Mouse (Mus musculus) heart, postnatal 0 days (tissue): Measurements from ENCODE around the gene Rbpms2. TPM values are rescaled to one million over a fixed set of nuclear protein-coding genes. Genes with fewer than 3 reads are reported as not detected.
A peak's percentile ranks its signal among the peaks of the same experiment; 100 is the strongest.

Experiments used
- ATAC-seq: fragments of 200-750 bp; cut with Nextera tagmentation; 2 replicates; pipeline ENCODE4 v1.8.0; 2017; ENCODE audit warnings: low read depth, moderate number of reproducible peaks, moderate library complexity; ENCODE audit not compliant: insufficient read depth
- DNase-seq: peaks from one replicate; pipeline ENCODE4 v3.0.0-alpha.2; 2016; ENCODE audit warnings: low spot score
- H3K27ac ChIP-seq: fragments of 300-500 bp; sonication (generic); 2 replicates; pipeline ENCODE4 v1.5.1; 2014; ENCODE audit warnings: low read depth, mild to moderate bottlenecking
- H3K27me3 ChIP-seq: fragments of 300-500 bp; sonication (generic); 2 replicates; pipeline ENCODE4 v1.6.1; 2014; ENCODE audit warnings: low read length, mixed read lengths; ENCODE audit not compliant: control insufficient read depth, insufficient read depth
- H3K36me3 ChIP-seq: fragments of 300-500 bp; sonication (generic); replicated peaks from 2 replicates; pipeline ENCODE4 v1.6.1; 2014; ENCODE audit warnings: low read length, mixed read lengths; ENCODE audit not compliant: control insufficient read depth, insufficient read depth
- H3K4me1 ChIP-seq: fragments of 300-500 bp; sonication (generic); 2 replicates; pipeline ENCODE4 v1.6.1; 2014; ENCODE audit warnings: antibody characterized with exemption; ENCODE audit not compliant: control insufficient read depth, insufficient read depth
- H3K4me2 ChIP-seq: fragments of 300-500 bp; sonication (generic); 2 replicates; pipeline ENCODE4 v1.6.1; 2014; ENCODE audit warnings: low read depth, mild to moderate bottlenecking, low read length, moderate library complexity
- H3K4me3 ChIP-seq: fragments of 300-500 bp; sonication (generic); 2 replicates; pipeline ENCODE4 v1.5.1; 2014; ENCODE audit warnings: low read depth, low read length
- H3K9ac ChIP-seq: fragments of 300-500 bp; sonication (generic); replicated peaks from 2 replicates; pipeline ENCODE4 v1.6.1; 2014; ENCODE audit warnings: low read depth, low read length, mixed read lengths
- H3K9me3 ChIP-seq: fragments of 300-500 bp; sonication (generic); replicated peaks from 2 replicates; pipeline ENCODE4 v1.6.1; 2016; ENCODE audit warnings: low read length; ENCODE audit not compliant: control insufficient read depth
- CTCF ChIP-seq: IDR thresholded peaks from 2 replicates; pipeline ENCODE4 v1.5.1; 2016; ENCODE audit warnings: antibody characterized with exemption, control low read depth, low read depth
- EP300 ChIP-seq: IDR thresholded peaks from 2 replicates; pipeline ENCODE4 v1.6.1; 2016; ENCODE audit warnings: antibody characterized with exemption, low read depth
- WGBS: fragments of 180-500 bp; shearing (Covaris S2); extraction: QIAGEN DNeasy Blood & Tissue Kit; methylation state at CpG from one replicate; pipeline ENCODE4 v1.1.7; 2014; 5-methylcytosine and 5-hydroxymethylcytosine counted together
- polyA plus RNA-seq: library from polyadenylated mRNA; unstranded; fragments of >200 nt; fragmentation: Nextera tagmentation; extraction: Ambion mirVana; gene quantifications from 2 replicates; pipeline ENCODE4 v1.2.1, GENCODE M21; 2015
- total RNA-seq: library from RNA; depleted of rRNA; stranded (reverse); fragments of >200 nt; gene quantifications from 2 replicates; pipeline ENCODE4 v1.2.3, GENCODE M21; 2014; ENCODE audit warnings: low replicate concordance

Rbpms2 gene
- total and polyA plus RNA-seq, 2 experiments from 2014 or later: 94.5 to 117 TPM

- H3K36me3 ChIP-seq: 0 out of 2 replicates have a peak, but pooled peaks cover 7% of the 10 kb centered on the region
- H3K4me1 ChIP-seq: peaks cover 14% of the 10 kb centered on the region; the same call in 1 of the 2 replicates
- TF ChIP-seq CTCF: no peak
- ATAC-seq (peak; percentile 82), DNase-seq (peak; percentile 87)
- no peaks in the 10 kb centered on the region for H3K27me3 ChIP-seq
- H3K9ac ChIP-seq: peak within 1 kb of the TSS; percentile 58
- 11% methylated on average over 28 of the region's 28 CpGs for WGBS
- H3K27ac ChIP-seq: peak within 1 kb of the TSS; percentile 52; the same call in 1 of the 2 replicates
- peak within 1 kb of the TSS; percentile 69 for H3K4me3 ChIP-seq
- H3K4me2 ChIP-seq: peak within 1 kb of the TSS; percentile 92
- H3K9me3 ChIP-seq: no peaks in the 10 kb centered on the region
Measured at GRCm38 (mm10) chr9:65586406-65587269, 42.8 kb upstream of the Rbpms2 start, which contains the start of gene Pif1. Pif1 (plus strand) TSS chr9:65587160.

GRCm38 (mm10) chr9:65587270-65587572 lies 42.2 kb upstream of the Rbpms2 start:
- Histone ChIP-seq H3K36me3 (0 out of 2 replicates have a peak, but pooled peaks cover 9% of the 10 kb centered on the region), H3K4me1 (peaks cover 14% of the 10 kb centered on the region; the same call in 1 of the 2 replicates), H3K9me3 (no peaks in the 10 kb centered on the region), H3K27ac (peak overlapping the region; percentile 52; the same call in 1 of the 2 replicates), H3K4me2 (peak overlapping the region; percentile 92), H3K9ac (peak overlapping the region; percentile 58), H3K4me3 (peak overlapping the region; percentile 69), H3K27me3 (no peaks in the 10 kb centered on the region)
- no peak for TF ChIP-seq CTCF
- TF ChIP-seq EP300: no peak
- no peak for ATAC-seq
- 1% methylated on average over 6 of the region's 6 CpGs for WGBS
- DNase-seq: no peak

GRCm38 (mm10) chr9:65587573-65588358 lies 41.7 kb upstream of the Rbpms2 start:
- Histone ChIP-seq H3K4me2 (peak overlapping the region; percentile 92), H3K27me3 (no peaks in the 10 kb centered on the region), H3K9ac (peak overlapping the region; percentile 58), H3K4me3 (peak overlapping the region; percentile 69), H3K9me3 (no peaks in the 10 kb centered on the region), H3K36me3 (peaks cover 14% of the 10 kb centered on the region), H3K27ac (peak overlapping the region; percentile 52; the same call in 1 of the 2 replicates), H3K4me1 (peaks cover 14% of the 10 kb centered on the region; the same call in 1 of the 2 replicates)
- DNase-seq (peak; percentile 10), ATAC-seq (peak; percentile 27)
- under 1% methylated on average over 64 of the region's 64 CpGs for WGBS
- no peak for TF ChIP-seq EP300
- TF ChIP-seq CTCF: no peak

- ATAC-seq: no peak
- H3K9ac ChIP-seq: peak overlapping the region; percentile 58; the same call in 1 of the 2 replicates
- H3K36me3 ChIP-seq: peaks cover 27% of the 10 kb centered on the region
- 90% methylated on average over 3 of the region's 3 CpGs for WGBS
- H3K9me3 ChIP-seq: no peaks in the 10 kb centered on the region
- H3K27ac ChIP-seq: no peak overlapping the region
- H3K4me1 ChIP-seq: peaks cover 14% of the 10 kb centered on the region; the same call in 1 of the 2 replicates
- DNase-seq: no peak
- peak overlapping the region; percentile 69 for H3K4me3 ChIP-seq
- H3K4me2 ChIP-seq: peak overlapping the region; percentile 92
- no peak for TF ChIP-seq CTCF
- TF ChIP-seq EP300: no peak
- H3K27me3 ChIP-seq: no peaks in the 10 kb centered on the region
Measured at GRCm38 (mm10) chr9:65589091-65589490, 40.4 kb upstream of the Rbpms2 start.

GRCm38 (mm10) chr9:65592721-65593120 lies 36.7 kb upstream of the Rbpms2 start:
- H3K4me3 ChIP-seq: no peak overlapping the region
- peaks cover 35% of the 10 kb centered on the region for H3K36me3 ChIP-seq
- no peak overlapping the region for H3K4me2 ChIP-seq
- TF ChIP-seq CTCF: no peak
- TF ChIP-seq EP300: no peak
- peaks cover 8% of the 10 kb centered on the region; the same call in 1 of the 2 replicates for H3K4me1 ChIP-seq
- H3K27me3 ChIP-seq: no peaks in the 10 kb centered on the region
- WGBS: 75% methylated on average over 3 of the region's 3 CpGs
- DNase-seq (no peak), ATAC-seq (no peak)
- no peak overlapping the region for H3K27ac ChIP-seq
- no peaks in the 10 kb centered on the region for H3K9me3 ChIP-seq
- H3K9ac ChIP-seq: no peak overlapping the region
